Comparison of ENCODE assay signal across 8 mouse cellular contexts in the genomic region with DNA sequence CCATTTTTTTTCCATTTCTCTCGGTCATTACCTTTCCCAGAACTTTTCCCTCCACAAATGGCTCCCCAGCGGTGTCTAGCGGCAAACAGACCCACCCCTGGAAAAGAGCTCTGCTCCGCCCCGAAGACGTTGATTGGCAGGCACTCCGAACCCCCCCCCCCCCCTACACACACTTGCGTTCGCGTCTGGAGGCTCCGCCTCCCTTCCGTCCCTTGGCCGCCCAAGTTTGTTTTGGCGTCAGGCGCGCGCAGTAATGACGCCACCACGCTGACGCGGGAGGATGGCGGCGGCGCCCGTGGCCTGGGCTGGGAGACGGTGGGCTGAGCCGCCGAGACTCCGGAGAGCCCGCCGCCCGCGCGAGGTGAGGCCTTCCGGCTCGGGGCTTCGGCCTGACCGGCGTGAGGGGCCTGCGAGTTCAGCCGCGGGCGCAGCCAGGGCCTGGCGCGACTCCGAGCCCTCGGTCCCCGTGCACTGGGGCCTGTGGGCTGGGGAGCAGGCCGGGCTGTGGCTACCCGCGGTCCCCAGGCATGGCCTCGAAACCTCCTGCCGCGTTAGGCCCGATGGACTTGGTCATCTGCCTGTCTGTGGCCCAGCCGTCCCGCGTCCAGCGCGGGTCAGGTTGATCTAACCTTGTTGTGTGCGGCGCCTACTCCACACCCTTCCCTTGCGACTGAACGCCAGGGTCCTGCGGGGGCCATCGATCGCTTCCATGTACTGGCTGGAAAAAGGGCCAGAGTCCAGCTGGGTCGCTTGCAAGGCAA. TPM values are rescaled to one million over a fixed set of nuclear protein-coding genes. Genes with fewer than 3 reads are reported as not detected.
DNase-seq lines count a peak whose midpoint lies in the region; ATAC-seq and TF ChIP-seq lines count a peak whose summit lies in the region.

A gene (plus strand): TSS at position 262 of the 761 bp plus-strand sequence.

- H3K27ac ChIP-seq in ES-E14 (ENCODE audit: insufficient read depth, low read depth, low read length, poor library complexity, severe bottlenecking), result peak within 1 kb of the TSS; percentile 26
- peak within 1 kb of the TSS; percentile 87 for H3K27ac ChIP-seq in forebrain, embryonic 15.5 days (replicated peaks)

- in situ Hi-C loops in ES-E14 (cut with MboI; ENCODE audit: low sequenced_read_pairs in 2 of 2, unreplicated experiment in 2 of 2), result no loop called here

- under 1% methylated on average over 68 of the region's 68 CpGs for WGBS in forebrain, embryonic 15.5 days
- WGBS in lung, adult 2 months, result under 1% methylated on average over 68 of the region's 68 CpGs

- H3K9ac ChIP-seq in ES-E14 (ENCODE audit: insufficient read depth, low read depth, low read length, poor library complexity, severe bottlenecking), result peak within 1 kb of the TSS; percentile 93
- peak within 1 kb of the TSS; percentile 96 for H3K9ac ChIP-seq in forebrain, embryonic 15.5 days (replicated peaks)

- H3K27me3 ChIP-seq in forebrain, embryonic 15.5 days, result no peaks in the 10 kb centered on the region

- peak; percentile 94 for ATAC-seq in forebrain, embryonic 15.5 days (replicated peaks)
- peak; percentile 97 for ATAC-seq in neutrophil, adult 5-6 weeks (ENCODE audit: extremely low read depth, insufficient number of reproducible peaks, low FRiP score, poor library complexity, severe bottlenecking)

- TF ChIP-seq POLR2A in lung, adult 2 months (IDR thresholded peaks at IDR 0.05; ENCODE audit: borderline replicate concordance, extremely low read depth, low read depth, low read length), result peak; percentile 51; the same call in 1 of the 2 replicates

- TF ChIP-seq CTCF in lung, adult 2 months (IDR thresholded peaks at IDR 0.05; ENCODE audit: insufficient read depth, low read length), result no peak

- peak within 1 kb of the TSS; percentile 89 to 92 for H3K4me3 ChIP-seq in ES-E14 (ENCODE audit: insufficient read depth in 1 of 2, low read depth in 1 of 2, low read length in 2 of 2, poor library complexity in 1 of 2, severe bottlenecking in 1 of 2)
- peak within 1 kb of the TSS; percentile 93 for H3K4me3 ChIP-seq in forebrain, embryonic 15.5 days
- H3K4me3 ChIP-seq in lung, adult 2 months (replicated peaks; ENCODE audit: extremely low read depth, low read depth, low read length), result peak within 1 kb of the TSS; percentile 81

- H3K4me1 ChIP-seq in ES-E14 (ENCODE audit: control insufficient read depth in 2 of 2, insufficient read depth in 2 of 2, low read length in 2 of 2, poor library complexity in 1 of 2), result no peaks in the 10 kb centered on the region
- H3K4me1 ChIP-seq in forebrain, embryonic 15.5 days, result peaks cover 9% of the 10 kb centered on the region
- peaks cover 4% of the 10 kb centered on the region; the same call in 1 of the 2 replicates for H3K4me1 ChIP-seq in lung, adult 2 months (ENCODE audit: control insufficient read depth, insufficient read depth, low read length)

- intact Hi-C loops in heart, postnatal 25 days (cut with DNase I), result no loop called here

- no peaks in the 10 kb centered on the region for H3K36me3 ChIP-seq in ES-E14 (ENCODE audit: control insufficient read depth, insufficient read depth, low read length, poor library complexity, severe bottlenecking)
- H3K36me3 ChIP-seq in forebrain, embryonic 15.5 days, result no peaks in the 10 kb centered on the region

- H3K9me3 ChIP-seq in ES-E14 (ENCODE audit: control insufficient read depth, insufficient read depth, low read depth, low read length), result no peaks in the 10 kb centered on the region
- no peaks in the 10 kb centered on the region for H3K9me3 ChIP-seq in forebrain, embryonic 15.5 days

- peak within 1 kb of the TSS; percentile 66 for H3K4me2 ChIP-seq in forebrain, embryonic 15.5 days (replicated peaks)

- peak; percentile 89 for DNase-seq in ES-E14 (ENCODE audit: low read depth, low spot score)
- peak; percentile 92 for DNase-seq in cerebellum, adult 11-12 months
- DNase-seq in heart, postnatal 25 days (ENCODE audit: low spot score), result peak; percentile 83
- DNase-seq in layer of hippocampus, adult 18-20 months (ENCODE audit: low spot score in 2 of 2), result peak; percentile 89 to 93
- peak; percentile 96 for DNase-seq in lung, adult 2 months
- DNase-seq in thymus, adult 18-20 months, result peak; percentile 82 to 84

TF ChIP-seq in ES-E14, 5 proteins besides CTCF, POLR2A, EP300 and RAD21:
- TF ChIP-seq MAFK (IDR thresholded peaks at IDR 0.05; ENCODE audit: insufficient read depth, low read depth, low read length), result no peak
- peak; percentile 80 for TF ChIP-seq HCFC1 (IDR thresholded peaks at IDR 0.05; ENCODE audit: borderline replicate concordance, insufficient read depth, low read length)

RNA-seq across cellular contexts. Expression of the gene that starts here (rescaled TPM):
- 13.2 and 13.7 TPM in 2 replicates for total RNA-seq in ES-E14 (2012; rRNA removed)
- polyA plus RNA-seq in forebrain, embryonic 15.5 days (2015; fragmentation: Nextera tagmentation; extraction: Ambion mirVana), result 11.3 and 12.0 TPM in 2 replicates
- total RNA-seq in heart, postnatal 25 days (2021), result 10 to 100 TPM; 16.0 to 16.6 TPM
- 1 to 10 TPM; 6.5 to 7.3 TPM for total RNA-seq in layer of hippocampus, adult 18-20 months (2021)
- polyA plus RNA-seq in lung, adult 2 months (2012; rRNA removed), result 38.2 and 43.7 TPM in 2 replicates
- 16.8 and 17.8 TPM in 2 replicates for total RNA-seq in neutrophil, adult 5-6 weeks (2017)

Comparison
In these comparisons a context has a peak if more than half of its experiments do, and no peak if none do; other contexts are left out.
1. Peak in every context shown above with its lines: DNase-seq, ATAC-seq, H3K4me3 ChIP-seq and H3K27ac ChIP-seq.